Mouse (Mus musculus) kidney, embryonic 15.5 days (tissue): Measurements from ENCODE around the gene Isg20. TPM values are rescaled to one million over a fixed set of nuclear protein-coding genes. Genes with fewer than 3 reads are reported as not detected.

Source experiments
- ATAC-seq: fragments of 200-750 bp; cut with Nextera tagmentation; replicated peaks from 2 replicates; pipeline ENCODE4 v1.8.0; 2017; ENCODE audit warnings: moderate TSS enrichment; ENCODE audit not compliant: low FRiP score
- H3K27ac ChIP-seq: fragments of 300-500 bp; sonication (generic); 2 replicates; pipeline ENCODE4 v1.5.1; 2015; ENCODE audit warnings: mild to moderate bottlenecking, inconsistent platforms
- H3K27me3 ChIP-seq: fragments of 300-500 bp; sonication (generic); 2 replicates; pipeline ENCODE4 v1.6.1; 2015; ENCODE audit warnings: inconsistent platforms
- H3K36me3 ChIP-seq: fragments of 300-500 bp; sonication (generic); 2 replicates; pipeline ENCODE4 v1.6.1; 2015; ENCODE audit warnings: inconsistent platforms
- H3K4me1 ChIP-seq: fragments of 300-500 bp; sonication (generic); 2 replicates; pipeline ENCODE4 v1.6.1; 2015; ENCODE audit warnings: inconsistent platforms
- H3K4me2 ChIP-seq: fragments of 300-500 bp; sonication (generic); 2 replicates; pipeline ENCODE4 v1.6.1; 2015; ENCODE audit warnings: moderate library complexity, mild to moderate bottlenecking, inconsistent platforms
- H3K4me3 ChIP-seq: fragments of 300-500 bp; sonication (generic); replicated peaks from 2 replicates; pipeline ENCODE4 v1.5.1; 2015; ENCODE audit warnings: mild to moderate bottlenecking, inconsistent platforms
- H3K9ac ChIP-seq: fragments of 300-500 bp; sonication (generic); 2 replicates; pipeline ENCODE4 v1.6.1; 2015; ENCODE audit warnings: mild to moderate bottlenecking, inconsistent platforms
- H3K9me3 ChIP-seq: fragments of 300-500 bp; sonication (generic); replicated peaks from 2 replicates; pipeline ENCODE4 v1.6.1; 2016; ENCODE audit warnings: inconsistent platforms
- WGBS: fragments of 180-500 bp; shearing (Covaris S2); methylation state at CpG from one replicate; pipeline ENCODE4 v1.1.7; 2015; ENCODE audit warnings: mixed read lengths; 5-methylcytosine and 5-hydroxymethylcytosine counted together
- polyA plus RNA-seq: library from polyadenylated mRNA; unstranded; fragments of >200 nt; fragmentation: Nextera tagmentation; extraction: Ambion mirVana; gene quantifications from 2 replicates; pipeline ENCODE4 v1.2.1, GENCODE M21; 2015

Gene Isg20
- polyA plus RNA-seq: 1.9 and 4.6 TPM in 2 replicates

GRCm38 (mm10) chr7:78912974-78913474, at the start of gene Isg20:
Gene Isg20 (plus strand): TSS chr7:78913424.
- WGBS: 70% methylated on average over 5 of the region's 5 CpGs
- Histone ChIP-seq H3K9me3 (no peaks in the 10 kb centered on the region), H3K36me3 (peaks cover 17% of the 10 kb centered on the region), H3K4me1 (peaks cover 21% of the 10 kb centered on the region), H3K4me2 (peak within 1 kb of the TSS; percentile 56), H3K9ac (no peak within 1 kb of the TSS), H3K27ac (no peak within 1 kb of the TSS), H3K4me3 (peak within 1 kb of the TSS; percentile 24), H3K27me3 (no peaks in the 10 kb centered on the region)
- ATAC-seq: no peak

GRCm38 (mm10) chr7:78863796-78864445, 49.3 kb upstream of the Isg20 start:
- 0 out of 2 replicates have a peak, but pooled peaks cover 3% of the 10 kb centered on the region for H3K4me1 ChIP-seq
- no peaks in the 10 kb centered on the region for H3K9me3 ChIP-seq
- ATAC-seq: 0 out of 2 replicates have a peak, but pooled peaks have one; percentile 4
- no peaks in the 10 kb centered on the region for H3K27me3 ChIP-seq
- H3K27ac ChIP-seq: no peak overlapping the region
- no peak overlapping the region for H3K9ac ChIP-seq
- WGBS: 60% methylated on average over 7 of the region's 7 CpGs
- no peak overlapping the region for H3K4me2 ChIP-seq
- H3K36me3 ChIP-seq: no peaks in the 10 kb centered on the region
- no peak overlapping the region for H3K4me3 ChIP-seq

- H3K36me3 ChIP-seq: no peaks in the 10 kb centered on the region
- 0 out of 2 replicates have a peak, but pooled peaks cover 3% of the 10 kb centered on the region for H3K4me1 ChIP-seq
- H3K27ac ChIP-seq: no peak overlapping the region
- 45% methylated on average over 4 of the region's 4 CpGs for WGBS
- no peaks in the 10 kb centered on the region for H3K9me3 ChIP-seq
- no peak overlapping the region for H3K4me2 ChIP-seq
- no peaks in the 10 kb centered on the region for H3K27me3 ChIP-seq
- H3K9ac ChIP-seq: no peak overlapping the region
- no peak for ATAC-seq
- H3K4me3 ChIP-seq: no peak overlapping the region
Observed at GRCm38 (mm10) chr7:78864446-78864802, 48.8 kb upstream of the Isg20 start.

- H3K27ac ChIP-seq: peak overlapping the region; percentile 43; the same call in 1 of the 2 replicates
- no peaks in the 10 kb centered on the region for H3K27me3 ChIP-seq
- H3K9ac ChIP-seq: no peak overlapping the region
- H3K9me3 ChIP-seq: no peaks in the 10 kb centered on the region
- ATAC-seq: 0 out of 2 replicates have a peak, but pooled peaks have one; percentile 36
- H3K36me3 ChIP-seq: no peaks in the 10 kb centered on the region
- no peak overlapping the region for H3K4me3 ChIP-seq
- H3K4me1 ChIP-seq: 0 out of 2 replicates have a peak, but pooled peaks cover 3% of the 10 kb centered on the region
- H3K4me2 ChIP-seq: no peak overlapping the region
- WGBS: 48% methylated on average over 12 of the region's 12 CpGs
Observed at GRCm38 (mm10) chr7:78865212-78865949, 47.8 kb upstream of the Isg20 start.

GRCm38 (mm10) chr7:78868731-78869130, 44.5 kb upstream of the Isg20 start:
- Histone ChIP-seq H3K27me3 (no peaks in the 10 kb centered on the region), H3K4me2 (no peak overlapping the region), H3K9ac (no peak overlapping the region), H3K36me3 (no peaks in the 10 kb centered on the region), H3K4me3 (no peak overlapping the region), H3K27ac (no peak overlapping the region), H3K9me3 (no peaks in the 10 kb centered on the region), H3K4me1 (0 out of 2 replicates have a peak, but pooled peaks cover 3% of the 10 kb centered on the region)
- no peak; the same call in 1 of the 2 replicates for ATAC-seq
- 38% methylated on average over 5 of the region's 5 CpGs for WGBS

- Histone ChIP-seq H3K9me3 (no peaks in the 10 kb centered on the region), H3K27me3 (no peaks in the 10 kb centered on the region), H3K4me3 (no peak overlapping the region), H3K9ac (no peak overlapping the region), H3K4me1 (no peaks in the 10 kb centered on the region), H3K36me3 (no peaks in the 10 kb centered on the region), H3K27ac (no peak overlapping the region), H3K4me2 (no peak overlapping the region)
- no peak for ATAC-seq
- WGBS: 81% methylated on average over 6 of the region's 6 CpGs
Observed at GRCm38 (mm10) chr7:78872366-78872765, 40.9 kb upstream of the Isg20 start.

GRCm38 (mm10) chr7:78872831-78873230, 40.4 kb upstream of the Isg20 start:
- Histone ChIP-seq H3K9me3 (no peaks in the 10 kb centered on the region), H3K27me3 (no peaks in the 10 kb centered on the region), H3K9ac (no peak overlapping the region), H3K4me3 (no peak overlapping the region), H3K27ac (no peak overlapping the region), H3K36me3 (no peaks in the 10 kb centered on the region), H3K4me1 (no peaks in the 10 kb centered on the region), H3K4me2 (no peak overlapping the region)
- ATAC-seq: no peak
- WGBS: 69% methylated on average over 5 of the region's 5 CpGs

GRCm38 (mm10) chr7:78881607-78882468, 31.4 kb upstream of the Isg20 start:
- Histone ChIP-seq H3K27me3 (peaks cover 73% of the 10 kb centered on the region), H3K9ac (no peak overlapping the region), H3K27ac (no peak overlapping the region), H3K36me3 (no peaks in the 10 kb centered on the region), H3K4me1 (peaks cover 28% of the 10 kb centered on the region), H3K9me3 (no peaks in the 10 kb centered on the region), H3K4me2 (peak overlapping the region; percentile 51), H3K4me3 (peak overlapping the region; percentile 29)
- WGBS: 15% methylated on average over 12 of the region's 16 CpGs
- ATAC-seq: no peak

- 2% methylated on average over 23 of the region's 23 CpGs for WGBS
- peaks cover 79% of the 10 kb centered on the region for H3K27me3 ChIP-seq
Observed at GRCm38 (mm10) chr7:78882469-78882837, 30.8 kb upstream of the Isg20 start.

GRCm38 (mm10) chr7:78883016-78883725, 30.1 kb upstream of the Isg20 start:
- ATAC-seq: 0 out of 2 replicates have a peak, but pooled peaks have one; percentile 26
- peaks cover 86% of the 10 kb centered on the region for H3K27me3 ChIP-seq
- H3K36me3 ChIP-seq: no peaks in the 10 kb centered on the region
- H3K27ac ChIP-seq: no peak overlapping the region
- peak overlapping the region; percentile 29 for H3K4me3 ChIP-seq
- 1% methylated on average over 34 of the region's 34 CpGs for WGBS
- peaks cover 28% of the 10 kb centered on the region for H3K4me1 ChIP-seq
- no peak overlapping the region for H3K9ac ChIP-seq
- H3K4me2 ChIP-seq: peak overlapping the region; percentile 51
- H3K9me3 ChIP-seq: no peaks in the 10 kb centered on the region

More at GRCm38 (mm10) chr7:78882469-78882837, 30.8 kb upstream of the Isg20 start:
- Histone ChIP-seq H3K9ac (no peak overlapping the region), H3K9me3 (no peaks in the 10 kb centered on the region), H3K4me3 (peak overlapping the region; percentile 29), H3K4me2 (peak overlapping the region; percentile 51), H3K4me1 (peaks cover 28% of the 10 kb centered on the region), H3K27ac (no peak overlapping the region), H3K36me3 (no peaks in the 10 kb centered on the region)
- peak; percentile 50; the same call in 1 of the 2 replicates for ATAC-seq

GRCm38 (mm10) chr7:78883726-78884060, 29.5 kb upstream of the Isg20 start:
- no peak overlapping the region for H3K4me2 ChIP-seq
- no peaks in the 10 kb centered on the region for H3K9me3 ChIP-seq
- peaks cover 91% of the 10 kb centered on the region for H3K27me3 ChIP-seq
- no peaks in the 10 kb centered on the region for H3K36me3 ChIP-seq
- peaks cover 28% of the 10 kb centered on the region for H3K4me1 ChIP-seq
- WGBS: 12% methylated on average over 8 of the region's 8 CpGs
- H3K27ac ChIP-seq: no peak overlapping the region
- H3K4me3 ChIP-seq: no peak overlapping the region
- ATAC-seq: no peak
- no peak overlapping the region for H3K9ac ChIP-seq
